Mouse (Mus musculus) layer of hippocampus, postnatal 36 days (tissue): ENCODE measurements around the gene Asb17. TPM values are rescaled to one million over a fixed set of nuclear protein-coding genes. Genes with fewer than 3 reads are reported as not detected.
"Not testable (repeated sequence)": the region's sequence is repeated elsewhere in the genome, so short reads cannot be mapped to it uniquely, and the experiment has no call there.

ENCODE experiments used
- DNase-seq, 2 experiments: peaks; one replicate each; pipeline ENCODE4 v3.0.0; 2022
- total RNA-seq, 2 experiments: library from RNA; stranded (reverse); gene quantifications; 2 replicates each; pipeline ENCODE4 v1.2.3; 2021

Asb17 gene
- total RNA-seq, 2 experiments from 2014 or later, result not detected

GRCm38 (mm10) chr3:153832654-153832945, 11.4 kb upstream of the Asb17 start:
- DNase-seq, result no peak

GRCm38 (mm10) chr3:153834071-153834470, 9.9 kb upstream of the Asb17 start:
- no peak for DNase-seq

DNA sequence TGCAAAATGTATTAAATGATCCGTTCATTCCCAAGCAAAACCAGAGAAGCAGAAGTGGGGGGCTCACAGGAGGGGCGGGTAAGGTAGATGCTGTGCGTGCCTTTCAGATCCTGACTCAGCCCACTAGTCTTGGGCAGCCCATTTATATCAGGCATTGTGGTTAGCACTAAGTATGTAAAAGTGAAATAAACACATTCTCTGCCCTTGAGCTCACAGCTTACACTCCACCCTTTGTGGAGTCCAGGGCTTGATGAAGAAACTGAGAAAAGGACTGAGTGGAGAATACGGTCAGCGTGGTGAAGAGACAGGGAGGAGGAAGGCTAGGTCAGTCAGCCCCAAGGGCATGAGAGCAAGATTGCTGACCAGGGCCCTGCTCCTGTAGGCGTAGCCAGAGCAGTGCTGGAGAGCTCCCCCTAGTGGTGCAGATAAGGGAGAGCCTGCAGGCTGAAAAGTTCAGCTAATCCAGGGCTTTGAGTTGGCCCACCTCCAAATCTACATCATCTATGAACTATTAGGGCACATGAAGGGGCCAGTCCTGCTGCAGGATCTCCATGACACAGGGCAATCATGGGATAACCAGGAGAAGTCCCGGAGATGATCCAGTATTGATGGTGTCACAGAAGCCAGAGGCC, 8.4 kb upstream of the Asb17 start:
- peak; percentile 20 to 40 for DNase-seq

DNA sequence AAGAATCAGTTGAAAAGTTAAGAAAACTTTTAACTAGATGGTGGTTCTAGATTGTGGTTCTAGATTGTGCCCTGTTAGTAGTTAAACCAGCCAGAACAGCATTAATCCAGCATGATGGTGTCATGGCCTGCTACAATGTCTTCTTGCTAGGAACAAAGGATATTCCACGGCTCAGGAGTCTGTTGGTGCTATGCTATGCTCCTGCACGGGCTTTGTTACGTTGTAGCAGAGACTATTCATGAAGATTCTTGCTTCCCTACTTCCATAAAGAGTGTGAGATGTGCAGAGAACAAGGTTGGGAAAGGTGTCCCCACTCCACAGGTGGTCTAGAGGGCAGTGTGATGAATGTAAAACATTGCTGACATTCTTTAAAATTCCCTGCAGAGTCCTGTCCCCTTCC, 7.7 kb upstream of the Asb17 start:
- DNase-seq, result no peak

DNA sequence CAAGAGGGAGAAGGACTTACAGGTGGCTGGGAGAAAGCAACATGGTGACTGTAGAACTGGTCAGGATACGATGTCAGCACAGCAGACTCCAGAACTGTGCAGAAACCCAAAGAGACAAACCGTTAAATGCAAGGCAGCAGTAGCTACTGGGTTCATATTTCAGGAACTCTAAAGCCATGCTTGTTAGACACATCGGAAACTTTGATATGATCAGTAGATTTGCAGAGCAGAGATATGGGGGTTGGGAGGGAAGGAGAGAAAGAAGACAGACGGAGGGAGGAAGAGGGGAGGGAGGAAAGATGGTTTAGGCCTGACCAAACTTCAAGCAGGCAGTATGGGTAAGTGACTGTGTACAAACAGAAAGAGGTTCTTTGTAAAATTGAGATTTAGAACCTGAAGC, 6.4 kb upstream of the Asb17 start:
- DNase-seq, result no peak

GRCm38 (mm10) chr3:153844757-153845156, 748 bp downstream of the Asb17 start:
- DNase-seq, result no peak

GRCm38 (mm10) chr3:153845500-153845899, 1.5 kb downstream of the Asb17 start:
- no peak for DNase-seq

DNA sequence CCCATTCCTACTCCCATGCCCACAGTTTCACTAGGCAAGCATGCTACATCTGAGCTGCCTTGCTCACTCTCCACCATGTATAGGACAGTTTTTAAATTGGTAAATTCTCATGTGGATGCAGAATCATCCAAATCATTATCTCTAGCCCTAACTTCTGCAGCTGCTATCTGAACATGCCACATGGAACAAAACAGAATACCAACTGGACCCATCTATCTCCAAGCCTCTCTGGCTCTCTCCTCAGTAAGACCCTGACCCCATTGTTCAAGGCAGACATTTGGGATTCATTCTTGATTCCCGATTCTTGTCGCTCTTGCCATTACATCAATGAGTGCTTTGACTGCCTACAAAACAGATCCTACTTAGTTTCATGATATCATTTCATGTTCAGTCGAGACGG, 2.1 kb downstream of the Asb17 start:
- DNase-seq, result no peak

GRCm38 (mm10) chr3:153847207-153847733, 3.3 kb downstream of the Asb17 start:
- no peak for DNase-seq

DNA sequence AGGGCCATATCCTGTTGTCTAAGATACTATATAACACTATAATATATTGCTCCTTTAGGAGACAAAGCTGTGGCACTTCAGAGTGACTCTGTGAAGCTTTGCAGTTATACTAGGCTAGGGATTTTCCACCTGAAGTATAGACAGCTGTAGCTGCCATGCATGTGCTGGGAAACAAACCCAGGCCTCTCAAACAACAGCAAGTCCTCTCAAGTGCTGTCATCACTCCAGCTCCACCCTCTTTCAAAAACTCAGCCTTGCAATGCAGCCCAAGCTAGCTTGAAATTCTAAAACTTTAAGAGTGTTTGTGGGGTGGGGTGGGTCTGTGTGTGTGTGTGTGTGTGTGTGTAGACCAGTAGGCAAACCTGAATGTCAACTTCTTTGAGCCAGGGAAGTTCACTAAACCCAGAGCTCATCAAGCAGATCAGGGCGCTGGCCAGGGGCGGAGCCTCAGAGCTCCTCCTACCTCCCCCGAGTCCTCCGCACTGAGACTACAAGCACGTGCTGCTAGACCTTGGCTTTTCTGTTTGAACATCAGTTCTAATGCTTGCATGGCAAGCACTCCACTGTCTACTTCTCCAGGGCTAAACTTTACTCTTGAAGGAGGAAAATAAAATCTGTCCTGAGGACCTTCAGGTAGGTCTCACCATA, 5.5 kb downstream of the Asb17 start:
- DNase-seq, result no peak

DNA sequence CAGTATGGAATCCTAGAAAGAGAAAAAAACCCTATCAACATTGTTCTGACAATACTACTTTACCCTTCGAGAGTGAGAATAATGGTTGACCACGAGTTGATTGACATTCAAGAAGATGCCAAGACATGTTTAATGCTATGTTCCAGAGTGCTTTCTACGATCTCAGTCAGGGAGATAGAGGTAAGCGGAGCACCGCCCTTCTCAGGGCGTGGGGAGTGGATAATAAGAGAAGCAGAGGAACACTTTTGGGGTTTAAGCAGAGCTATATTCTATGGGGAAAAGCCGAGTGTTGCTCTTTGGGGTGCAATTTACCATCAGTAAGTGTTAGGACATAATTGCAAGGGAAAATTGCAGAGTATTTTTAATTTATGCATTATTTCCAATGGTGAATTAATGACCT, 6.8 kb downstream of the Asb17 start:
- no peak for DNase-seq

DNA sequence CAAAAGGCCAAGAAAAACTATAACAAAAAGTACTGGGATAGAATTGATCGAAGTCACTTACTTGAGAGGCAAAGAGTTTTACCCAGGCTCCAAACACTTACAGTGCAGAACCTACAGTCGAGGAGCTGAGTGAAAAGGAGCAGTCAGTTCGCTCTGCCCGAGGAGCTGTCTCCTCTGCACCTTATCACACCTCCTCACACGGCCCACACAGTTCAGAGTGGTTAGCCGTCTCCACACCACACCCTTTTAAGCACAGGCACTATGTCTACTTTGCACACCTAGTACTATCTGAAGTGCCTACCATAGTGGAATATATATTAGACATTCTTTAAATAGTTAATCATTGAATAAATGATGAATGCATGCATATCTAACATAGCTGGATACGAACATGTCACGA, 8.3 kb downstream of the Asb17 start:
- DNase-seq, result no peak

- no peak for DNase-seq
Observed at GRCm38 (mm10) chr3:153858350-153859001, 14.5 kb downstream of the Asb17 start.

GRCm38 (mm10) chr3:153860392-153860791, 16.4 kb downstream of the Asb17 start:
- not testable (repeated sequence) for DNase-seq

GRCm38 (mm10) chr3:153863816-153864215, 19.8 kb downstream of the Asb17 start:
- DNase-seq, result no peak

DNA sequence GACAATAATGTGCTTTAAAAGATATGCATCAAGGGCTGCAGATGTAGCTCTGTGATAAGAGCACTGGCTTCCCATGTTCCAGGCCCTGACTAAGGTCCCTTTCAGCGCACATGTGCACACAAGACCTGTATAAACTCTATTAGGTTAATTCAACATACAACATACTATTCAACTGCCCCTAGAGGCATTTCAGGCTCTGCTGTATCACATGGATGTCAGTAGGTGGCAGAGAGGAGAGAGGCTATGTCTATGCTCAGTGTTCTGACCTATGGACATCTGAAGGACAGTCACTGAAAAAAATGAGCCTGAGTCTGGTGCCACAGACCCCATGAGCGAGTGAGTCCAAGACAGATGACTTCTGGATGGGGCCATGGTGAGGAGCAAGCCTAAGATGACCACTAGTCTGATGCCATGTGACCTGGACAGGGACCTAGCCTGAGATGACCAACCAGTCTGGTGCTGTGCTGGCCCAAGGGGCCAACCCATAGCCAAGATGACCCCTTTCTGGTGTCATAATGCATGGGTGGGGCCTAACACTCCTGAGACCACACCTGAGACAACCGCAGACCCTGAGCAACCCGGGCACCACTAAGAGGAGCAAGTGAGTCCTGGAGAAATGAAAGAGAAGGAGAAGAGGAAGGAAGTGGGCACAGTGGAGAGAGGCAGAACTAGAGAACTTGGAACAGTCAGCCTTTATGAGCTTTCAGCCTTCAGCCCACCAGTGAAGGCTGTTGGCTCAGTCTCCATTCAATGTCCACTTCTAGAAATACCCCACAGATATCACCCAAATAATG, 20.8 kb downstream of the Asb17 start:
- no peak for DNase-seq

DNA sequence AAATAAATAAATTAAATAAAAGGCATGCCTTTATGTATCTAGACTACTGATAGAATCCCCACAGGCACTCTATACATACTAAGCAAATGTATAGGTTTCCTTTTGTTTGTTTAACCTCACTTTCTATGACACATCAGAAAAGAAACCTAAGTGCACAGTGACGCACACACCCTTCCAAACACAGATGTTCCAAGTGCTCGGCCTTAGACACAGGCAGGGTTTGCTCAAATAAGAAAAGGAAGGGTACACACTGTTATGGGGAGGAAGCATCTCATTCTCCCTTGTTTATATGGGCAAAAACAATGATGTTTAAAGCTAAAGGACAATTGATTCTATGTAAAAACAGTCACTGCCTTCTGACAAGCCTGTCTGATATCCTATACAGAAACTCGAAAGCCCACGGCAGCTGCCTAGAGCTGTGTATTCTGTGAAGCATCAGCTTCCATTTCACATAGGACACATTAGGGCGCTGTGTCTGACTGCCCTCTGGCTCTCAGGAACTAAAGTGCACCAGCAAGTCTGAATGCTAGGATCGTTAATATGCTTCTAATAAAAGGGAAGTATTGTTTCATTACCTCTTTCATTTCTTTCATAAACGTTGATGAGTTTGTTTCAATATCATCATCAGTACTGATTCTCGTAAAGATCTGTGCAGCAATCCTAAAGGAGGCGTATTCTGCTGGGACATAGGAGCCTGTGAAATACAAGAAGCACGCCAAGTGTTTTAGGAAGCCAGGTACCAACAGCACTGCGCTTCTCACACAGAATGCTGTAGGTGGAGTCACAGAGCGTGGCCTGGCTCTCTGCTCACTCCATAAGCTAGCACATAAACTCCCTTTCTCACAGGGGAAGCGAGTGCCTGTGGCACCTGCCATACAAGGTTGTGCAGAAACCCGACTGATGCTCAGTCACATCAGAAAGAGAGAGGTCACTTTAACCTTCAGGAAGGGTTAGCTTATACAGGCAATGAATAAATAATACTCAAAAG, 23.4 kb downstream of the Asb17 start:
- DNase-seq, result no peak

GRCm38 (mm10) chr3:153871396-153871795, 27.4 kb downstream of the Asb17 start:
- no peak for DNase-seq

- DNase-seq, result no peak
Observed at GRCm38 (mm10) chr3:153886296-153886695, 42.3 kb downstream of the Asb17 start.

DNA sequence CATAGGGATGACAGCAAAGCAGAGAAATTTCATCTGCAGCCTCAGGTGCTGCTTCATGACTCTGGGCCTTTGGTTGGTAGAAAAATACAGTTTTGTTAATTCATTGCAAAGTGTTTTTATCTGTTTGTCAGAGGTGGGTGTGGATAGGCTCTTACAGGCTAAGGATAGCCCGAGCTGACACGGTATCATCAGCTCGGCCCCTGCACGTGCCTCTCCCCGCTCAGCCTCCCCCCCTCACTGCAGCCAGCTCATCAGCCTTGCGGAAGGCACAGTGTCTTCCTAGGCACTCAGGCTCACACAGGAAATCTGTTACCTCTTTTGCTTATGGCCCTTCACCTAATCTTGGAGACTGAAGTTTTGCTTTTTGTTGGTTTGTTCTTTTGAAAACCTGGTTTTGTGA, 44.1 kb downstream of the Asb17 start:
- DNase-seq, result no peak

DNA sequence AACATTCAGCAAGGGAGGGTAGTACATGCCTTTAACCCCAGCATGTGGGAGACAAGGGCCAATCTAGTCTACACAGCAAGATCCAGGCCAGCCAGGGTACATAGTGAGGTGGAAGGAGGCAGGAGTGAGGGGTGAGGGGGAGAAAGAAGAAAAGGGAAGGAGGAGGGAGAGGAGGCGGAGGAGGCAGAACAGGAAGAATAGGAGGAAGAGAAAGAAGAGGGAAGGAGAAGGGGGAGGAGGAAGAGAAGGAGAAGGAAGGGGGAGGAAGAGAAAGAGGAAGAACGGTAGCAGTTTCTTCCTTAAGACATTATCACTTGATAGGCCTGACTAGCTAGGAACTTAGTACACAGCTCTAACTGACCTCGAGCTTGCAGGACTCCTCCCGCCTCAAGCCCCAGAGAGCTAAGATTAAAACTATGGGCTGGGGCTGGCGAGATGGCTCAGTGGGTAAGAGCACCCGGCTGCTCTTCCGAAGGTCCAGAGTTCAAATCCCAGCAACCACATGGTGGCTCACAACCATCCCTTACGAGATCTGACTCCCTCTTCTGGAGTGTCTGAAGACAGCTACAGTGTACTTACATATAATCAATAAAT, 45.3 kb downstream of the Asb17 start:
- no peak for DNase-seq
